In genomic region chr12:28838268-28838667, GRCm38 (mm10) we compare ENCODE assay signal across 20 mouse cellular contexts.
A peak's percentile ranks its signal among the peaks of the same experiment; 100 is the strongest.
DNase-seq lines count a peak whose midpoint lies in the region; TF ChIP-seq lines count a peak whose summit lies in the region.
"Had no signal": no experiment of that assay in that cellular context is flagged by ENCODE, and none has a peak within 500 bp of the region (broad histone marks: within the 10 kb centered on the region; RNA-seq: fewer than 3 reads in every experiment).

No protein-coding gene starts in this region.

- H3K4me3 ChIP-seq in left cerebral cortex, adult 2 months = no peak overlapping the region
- H3K4me3 ChIP-seq in olfactory bulb, adult 2 months (ENCODE audit: insufficient read depth, low read depth, low read length) = no peak overlapping the region
- H3K4me3 ChIP-seq: limb, embryonic 15.5 days; stomach, embryonic 15.5 days had no signal

- peak; percentile 80 for DNase-seq in heart, adult 11 months
- no peak for DNase-seq in heart, postnatal 10 days
- no peak for DNase-seq in left cerebral cortex, adult 2 months (ENCODE audit: extremely low spot score in 1 of 2, low spot score in 2 of 2)
- no peak for DNase-seq in left cerebral cortex, postnatal 10 days (ENCODE audit: extremely low spot score in 1 of 2, low spot score in 2 of 2)
- peak; percentile 44 for DNase-seq in right cerebral cortex, adult 18-20 months
- no peak for DNase-seq in right cerebral cortex, postnatal 14 days
- DNase-seq in embryo, embryonic 10 days (ENCODE audit: low spot score) = no peak
- DNase-seq: adrenal gland, postnatal 25 days; cerebellum, adult 9-10 months; gastrocnemius, postnatal 36 days; heart, postnatal 36 days; kidney, postnatal 36 days; layer of hippocampus, adult 9-11 months; left cerebral cortex, postnatal 4 days; thymus, adult 18-20 months; thymus, postnatal 4 days had no signal

- TF ChIP-seq CTCF in left cerebral cortex, adult 2 months (IDR thresholded peaks at IDR 0.05) = peak; percentile 20
- TF ChIP-seq CTCF in olfactory bulb, adult 2 months (IDR thresholded peaks at IDR 0.05; ENCODE audit: insufficient read depth, low read depth, low read length) = no peak

- peaks cover 11% of the 10 kb centered on the region for H3K4me1 ChIP-seq in olfactory bulb, adult 2 months (ENCODE audit: control insufficient read depth, insufficient read depth, low read length)
- H3K4me1 ChIP-seq: stomach, embryonic 15.5 days had no signal

- TF ChIP-seq POLR2A in olfactory bulb, adult 2 months (IDR thresholded peaks at IDR 0.05; ENCODE audit: insufficient read depth, low read depth, low read length) = no peak

- intact Hi-C loops in heart, postnatal 10 days (cut with DNase I) = no loop called here
- intact Hi-C loops in left cerebral cortex, adult 2 months (cut with DNase I) = no loop called here
- intact Hi-C loops in left cerebral cortex, postnatal 10 days (cut with DNase I) = loop anchor here (10.0 kb wide), 1 partner anchor 123 kb away; no protein-coding TSS in a partner anchor

- 43% methylated on average over 4 of the region's 4 CpGs for WGBS in olfactory bulb, adult 2 months

- peak overlapping the region; percentile 74 for H3K27ac ChIP-seq in left cerebral cortex, adult 2 months
- H3K27ac ChIP-seq in olfactory bulb, adult 2 months (ENCODE audit: insufficient read depth, low read depth, low read length) = peak overlapping the region; percentile 90
- H3K27ac ChIP-seq: limb, embryonic 15.5 days; liver, embryonic 14.5 days; stomach, embryonic 15.5 days had no signal

Comparison
In these comparisons a context has a peak if more than half of its experiments do, and no peak if none do; other contexts are left out.
1. DNase-seq: peak in heart, adult 11 months (single experiment) and right cerebral cortex, adult 18-20 months (single experiment); none in heart, postnatal 10 days (0 of 2), left cerebral cortex, adult 2 months (0 of 2), left cerebral cortex, postnatal 10 days (0 of 2), right cerebral cortex, postnatal 14 days (single experiment) and embryo, embryonic 10 days (single experiment).